Mouse (Mus musculus): ENCODE measurements around the gene Slc22a30.
"Not testable (repeated sequence)": the region's sequence is repeated elsewhere in the genome, so short reads cannot be mapped to it uniquely, and the experiment has no call there.

Gene Slc22a30

DNA sequence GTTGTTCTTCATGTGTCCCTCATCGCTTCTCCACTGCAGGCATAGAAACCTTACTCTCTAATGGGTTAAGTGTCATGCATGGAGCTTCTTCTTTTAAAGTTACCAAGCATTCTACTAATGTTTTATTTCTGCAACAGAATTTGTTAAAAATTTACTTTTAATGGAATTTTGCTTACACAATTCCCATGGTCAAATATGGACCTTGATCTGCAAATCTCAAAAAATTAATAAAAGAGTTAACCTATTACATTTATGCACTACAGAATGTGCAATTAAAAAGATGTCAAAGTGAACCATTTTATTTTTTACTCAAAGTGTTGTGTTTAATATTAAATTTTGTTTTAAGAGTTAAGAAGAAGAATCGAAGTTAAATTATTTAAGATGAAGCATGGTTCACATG, at the start of gene Slc22a30:
TSS of gene Slc22a30 (minus strand) at position 101 of the 400 bp plus-strand sequence.
- not testable (repeated sequence) for DNase-seq (ENCODE audit: extremely low spot score, low read depth, low spot score)

DNA sequence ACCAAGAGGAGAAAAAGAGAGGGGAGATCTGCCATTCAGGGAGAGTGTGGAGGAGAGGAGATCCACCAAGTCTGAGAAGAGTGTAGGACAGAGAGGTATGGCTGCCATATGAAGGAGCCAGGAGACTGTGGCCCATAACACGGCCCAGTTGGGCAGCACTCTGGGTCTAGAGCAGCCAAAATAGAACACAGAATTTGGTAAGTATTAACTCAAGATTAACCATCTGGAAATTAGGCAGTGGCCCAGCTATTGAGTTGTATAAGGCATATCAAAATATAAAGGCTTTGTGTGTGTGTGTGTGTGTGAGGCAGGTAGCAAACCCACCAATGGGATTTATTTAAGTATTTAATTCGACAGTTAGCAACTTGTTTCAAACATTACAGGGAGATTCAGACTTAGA, 43.4 kb upstream of the Slc22a30 start:
- DNase-seq (ENCODE audit: extremely low spot score, low read depth, low spot score) = no peak

DNA sequence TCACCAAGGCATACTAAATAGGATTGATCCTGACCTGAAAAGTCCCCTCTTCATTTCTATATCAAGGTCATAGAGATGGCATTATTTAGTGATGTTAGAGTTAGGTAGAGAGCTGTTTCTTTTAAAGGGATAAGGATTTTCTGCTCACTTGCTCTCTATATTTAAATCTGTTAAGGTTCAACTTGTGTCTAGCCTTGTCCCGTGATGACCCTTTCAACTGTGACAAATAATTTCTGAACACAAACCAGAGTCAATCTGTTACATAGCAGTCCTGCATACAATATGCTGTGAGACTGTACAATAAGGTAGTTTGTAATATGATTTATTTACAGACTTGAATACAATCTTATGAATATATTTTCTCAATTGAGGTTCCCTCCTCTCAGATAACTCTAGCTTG, 42.6 kb upstream of the Slc22a30 start:
- DNase-seq (ENCODE audit: extremely low spot score, low read depth, low spot score) = no peak

DNA sequence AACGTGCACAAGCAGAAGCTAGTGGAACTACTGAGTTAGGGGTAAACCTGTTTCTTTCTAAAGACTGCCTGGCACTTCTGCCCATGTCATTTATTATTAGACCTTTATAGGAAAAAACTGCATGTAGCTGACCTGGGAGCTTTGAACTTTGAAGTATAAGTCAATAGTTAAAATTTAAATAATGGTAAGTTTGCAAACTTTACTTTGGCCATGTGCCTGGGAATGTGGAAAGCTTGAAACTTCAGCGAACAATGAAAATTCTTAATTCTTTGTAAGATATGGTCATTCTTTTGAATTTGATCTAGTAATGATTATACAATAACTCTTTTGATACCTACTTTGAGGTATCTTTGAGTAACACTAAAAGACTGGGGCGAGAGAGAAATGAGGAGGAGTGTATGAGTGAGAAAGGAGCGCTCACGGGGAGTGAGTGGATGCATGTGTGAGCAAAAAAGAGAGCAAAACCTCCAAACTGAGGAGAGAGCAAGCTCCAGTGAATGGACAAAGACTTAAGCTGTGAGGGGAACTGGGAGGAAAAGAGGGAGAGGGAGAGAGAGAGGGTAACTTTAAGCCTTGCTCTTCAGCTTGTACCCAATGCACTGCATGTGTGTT, 26.2 kb upstream of the Slc22a30 start:
- no peak for DNase-seq (ENCODE audit: extremely low spot score, low read depth, low spot score)

DNA sequence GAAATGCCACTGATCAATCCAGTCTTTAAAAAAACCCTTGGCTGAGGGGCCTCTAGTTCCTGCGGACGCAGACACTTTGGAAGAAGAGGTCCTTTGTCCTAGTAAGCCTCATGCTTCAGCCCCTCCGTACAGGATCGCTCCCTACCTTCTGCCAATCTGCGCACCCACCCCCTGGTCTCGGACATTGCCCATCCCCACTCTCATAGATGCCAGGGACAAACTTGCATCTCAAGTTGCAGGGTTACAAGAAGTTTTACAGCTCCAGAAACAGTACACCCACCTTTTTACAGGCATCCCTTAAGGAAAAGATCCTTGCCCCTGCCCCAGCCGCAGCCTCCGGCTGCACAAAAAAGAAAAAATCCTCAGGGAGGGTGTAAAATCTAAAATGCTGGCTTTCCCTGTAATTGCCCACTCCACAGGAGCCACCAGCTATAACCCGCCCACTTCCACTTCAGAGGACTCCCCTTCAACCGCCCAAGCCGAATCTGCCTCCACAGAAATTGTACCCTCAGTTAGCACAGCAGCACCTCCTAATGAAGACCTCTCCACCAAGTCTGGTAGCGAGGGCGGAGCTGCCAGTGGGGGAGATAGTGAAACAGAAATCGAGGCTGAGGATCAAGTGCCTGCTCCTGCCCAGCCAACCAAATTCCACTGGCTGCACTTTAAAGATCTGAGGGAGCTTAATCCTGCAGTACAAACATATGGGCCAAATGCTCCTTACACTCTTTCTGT, 2.5 kb upstream of the Slc22a30 start:
- DNase-seq (ENCODE audit: extremely low spot score, low read depth, low spot score) = not testable (repeated sequence)
